Mouse (Mus musculus): Measurements from ENCODE around the gene Lcn2.

GRCm38 (mm10) chr2:32430701-32431676, 42.9 kb upstream of the Lcn2 start:
- TF ChIP-seq CTCF (IDR thresholded peaks at IDR 0.05; ENCODE audit: low read depth, low read length) (no peak), POLR2A (IDR thresholded peaks at IDR 0.05; ENCODE audit: extremely low read depth, insufficient read depth, low read length) (no peak)

Data from liver, adult 2 months (tissue).